8 mouse cellular contexts compared by ENCODE assay signal in genomic region chr1:86526116-86526788, GRCm38 (mm10). TPM values are rescaled to one million over a fixed set of nuclear protein-coding genes. Genes with fewer than 3 reads are reported as not detected.
DNase-seq lines count a peak whose midpoint lies in the region; ATAC-seq lines count a peak whose summit lies in the region.

Gene Ptma, plus strand, starts transcription at chr1:86526726.

- H3K4me3 ChIP-seq in hindbrain, embryonic 16.5 days (ENCODE audit: low read length) = peak within 1 kb of the TSS; percentile 96
- H3K4me3 ChIP-seq in macrophage (ENCODE audit: inconsistent target) = peak within 1 kb of the TSS; percentile 79

- under 1% methylated on average over 43 of the region's 63 CpGs for WGBS in hindbrain, embryonic 16.5 days
- 1% methylated on average over 50 of the region's 63 CpGs for WGBS in macrophage (ENCODE audit: missing documents)

- H3K79me2 ChIP-seq in macrophage (ENCODE audit: inconsistent target) = peaks cover 39% of the 10 kb centered on the region

- DNase-seq in WW6 (ENCODE audit: low read depth, low spot score) = peak; percentile 100
- peak; percentile 99 to 100 for DNase-seq in cerebellum, postnatal 4 days (ENCODE audit: low spot score in 2 of 2)
- DNase-seq in gastrocnemius, adult 18-20 months (ENCODE audit: low spot score) = peak; percentile 98
- peak; percentile 96 to 99 for DNase-seq in left cerebral cortex, adult 18-20 months (ENCODE audit: low spot score in 2 of 2)
- DNase-seq in right cerebral cortex, adult 18-20 months = peak; percentile 99
- peak; percentile 92 for DNase-seq in urinary bladder, postnatal 10 days (ENCODE audit: low spot score)

- peaks cover 7% of the 10 kb centered on the region for H3K36me3 ChIP-seq in hindbrain, embryonic 16.5 days (ENCODE audit: control insufficient read depth, insufficient read depth, low read length)
- H3K36me3 ChIP-seq in macrophage (ENCODE audit: inconsistent target) = 0 out of 2 replicates have a peak, but pooled peaks cover 7% of the 10 kb centered on the region

- H3K27ac ChIP-seq in hindbrain, embryonic 16.5 days (ENCODE audit: low read depth, low read length) = peak within 1 kb of the TSS; percentile 97
- peak within 1 kb of the TSS; percentile 99 for H3K27ac ChIP-seq in macrophage

- H3K27me3 ChIP-seq in hindbrain, embryonic 16.5 days (replicated peaks; ENCODE audit: control insufficient read depth, insufficient read depth, low read length) = no peaks in the 10 kb centered on the region

- H3K9ac ChIP-seq in hindbrain, embryonic 16.5 days (ENCODE audit: low read depth, low read length) = peak within 1 kb of the TSS; percentile 99

- H3K4me1 ChIP-seq in hindbrain, embryonic 16.5 days (ENCODE audit: control insufficient read depth, insufficient read depth, low read depth, low read length) = peaks cover 31% of the 10 kb centered on the region

- H3K9me3 ChIP-seq in hindbrain, embryonic 16.5 days (ENCODE audit: control insufficient read depth, low read length) = no peaks in the 10 kb centered on the region

- H3K4me2 ChIP-seq in hindbrain, embryonic 16.5 days (ENCODE audit: low read length) = peak within 1 kb of the TSS; percentile 95

- peak; percentile 96 for ATAC-seq in hindbrain, embryonic 16.5 days

RNA-seq across cellular contexts. Expression of gene Ptma, which starts in this region (rescaled TPM):
- total RNA-seq in gastrocnemius, adult 18-20 months (2021) = 10 to 100 TPM; 64.2 to 99.0 TPM
- polyA plus RNA-seq in hindbrain, embryonic 16.5 days (2015; fragmentation: Nextera tagmentation; extraction: Ambion mirVana) = 1,165 and 1,204 TPM in 2 replicates
- total RNA-seq in left cerebral cortex, adult 18-20 months (2021) = 100 to 1,000 TPM; 356 to 357 TPM
- 100 to 1,000 TPM in 1 of 26 experiments, 10 to 100 TPM in 25; 14.8 to 195 (median 44.0) TPM for total RNA-seq in macrophage (2018; cell fraction: chromatin; rRNA removed)
- 100 to 1,000 TPM; 533 to 930 (median 702) TPM for total RNA-seq in macrophage (2018; cell fraction: cytosol; rRNA removed)
- 100 to 1,000 TPM; 100 to 475 (median 211) TPM for total RNA-seq in macrophage (2018; cell fraction: nucleus; rRNA removed)
- polyA plus RNA-seq in macrophage (2018) = 808 to 1,710 TPM (median 1,042 TPM) in 3 replicates

Comparison
In these comparisons a context has a peak if more than half of its experiments do, and no peak if none do; other contexts are left out.
1. Peak in every context shown above with its lines: DNase-seq, ATAC-seq, H3K4me3 ChIP-seq and H3K27ac ChIP-seq.